Mouse (Mus musculus) heart, postnatal 14 days (tissue): ENCODE data around the gene Nadsyn1. TPM values are rescaled to one million over a fixed set of nuclear protein-coding genes. Genes with fewer than 3 reads are reported as not detected.

Source experiments
- DNase-seq, 2 experiments: peaks; one replicate each; pipeline ENCODE4 v3.0.0; 2021 to 2022
- intact Hi-C: fragments of 180-260 bp; cut with DNase I; formaldehyde crosslinking; loops from one replicate; pipeline ENCODE4 v1.15.1; 2025
- total RNA-seq, 2 experiments: library from RNA; stranded (reverse); gene quantifications; 2 replicates each; pipeline ENCODE4 v1.2.3; 2021

The Nadsyn1 gene
- total RNA-seq, 2 experiments from 2014 or later = 5.8 to 6.4 TPM

GRCm38 (mm10) chr7:143819201-143819600 is 3.4 kb downstream of the Nadsyn1 start:
- no peak for DNase-seq
- intact Hi-C loops = no loop called here

GRCm38 (mm10) chr7:143808909-143809308 is 13.7 kb downstream of the Nadsyn1 start:
- peak in 1 of 2 experiments; percentile 31 for DNase-seq
- intact Hi-C loops = no loop called here

- no peak for DNase-seq
- intact Hi-C loops = no loop called here
Observed at GRCm38 (mm10) chr7:143805199-143805624, 17.4 kb downstream of the Nadsyn1 start.

GRCm38 (mm10) chr7:143801195-143802065 is 21.2 kb downstream of the Nadsyn1 start:
- intact Hi-C loops = no loop called here
- DNase-seq = no peak

- intact Hi-C loops = no loop called here
- no peak for DNase-seq
Observed at GRCm38 (mm10) chr7:143800770-143801169, 21.9 kb downstream of the Nadsyn1 start.

- DNase-seq = no peak
- intact Hi-C loops = no loop called here
Observed at GRCm38 (mm10) chr7:143798783-143799182, 23.9 kb downstream of the Nadsyn1 start.

GRCm38 (mm10) chr7:143793121-143793520 is 29.5 kb downstream of the Nadsyn1 start:
- peak in 1 of 2 experiments; percentile 43 for DNase-seq
- intact Hi-C loops = no loop called here

- no peak for DNase-seq
- intact Hi-C loops = no loop called here
Observed at GRCm38 (mm10) chr7:143792336-143792985, 30.2 kb downstream of the Nadsyn1 start.

- peak; percentile 87 to 90 for DNase-seq
- intact Hi-C loops = no loop called here
Observed at GRCm38 (mm10) chr7:143783996-143784829, 38.4 kb downstream of the Nadsyn1 start, which contains the start of gene Mrgpre. Gene Mrgpre (minus strand): TSS chr7:143784500.

GRCm38 (mm10) chr7:143783378-143783995 is 39.2 kb downstream of the Nadsyn1 start:
- DNase-seq = no peak
- intact Hi-C loops = no loop called here

- intact Hi-C loops = no loop called here
- peak; percentile 46 to 49 for DNase-seq
Observed at GRCm38 (mm10) chr7:143777375-143777774, 45.3 kb downstream of the Nadsyn1 start.

- no peak for DNase-seq
- intact Hi-C loops = no loop called here
Observed at GRCm38 (mm10) chr7:143776137-143776536, 46.5 kb downstream of the Nadsyn1 start.

GRCm38 (mm10) chr7:143769461-143769860 is 53.2 kb downstream of the Nadsyn1 start:
- no peak for DNase-seq
- intact Hi-C loops = no loop called here

GRCm38 (mm10) chr7:143768267-143768666 is 54.4 kb downstream of the Nadsyn1 start:
- DNase-seq = no peak
- intact Hi-C loops = no loop called here

- DNase-seq = no peak
- intact Hi-C loops = no loop called here
Observed at GRCm38 (mm10) chr7:143766893-143767292, 55.8 kb downstream of the Nadsyn1 start, which contains the start of gene Mrgprg. Gene Mrgprg (minus strand): TSS chr7:143766993.

- no peak for DNase-seq
- intact Hi-C loops = loop anchor here (5.0 kb wide), 1 partner anchor 183 kb away; no protein-coding TSS in a partner anchor
Observed at GRCm38 (mm10) chr7:143764876-143765530, 57.6 kb downstream of the Nadsyn1 start.

- intact Hi-C loops = loop anchor here (1.0 to 5.0 kb wide), 2 partner anchors 57 to 181 kb away; no protein-coding TSS in a partner anchor
- DNase-seq = peak in 1 of 2 experiments; percentile 29
Observed at GRCm38 (mm10) chr7:143763794-143764193, 58.9 kb downstream of the Nadsyn1 start.

- intact Hi-C loops = no loop called here
- no peak for DNase-seq
Observed at GRCm38 (mm10) chr7:143758956-143759355, 63.7 kb downstream of the Nadsyn1 start.

- intact Hi-C loops = no loop called here
- DNase-seq = no peak
Observed at GRCm38 (mm10) chr7:143757696-143758095, 65.0 kb downstream of the Nadsyn1 start.
